In genomic region chr4:155281652-155282051, GRCm38 (mm10) we compare ENCODE assay signal across 10 mouse cellular contexts. TPM values are rescaled to one million over a fixed set of nuclear protein-coding genes. Genes with fewer than 3 reads are reported as not detected.
DNase-seq lines count a peak whose midpoint lies in the region; ATAC-seq and TF ChIP-seq lines count a peak whose summit lies in the region.
"Had no signal": no experiment of that assay in that cellular context is flagged by ENCODE, and none has a peak within 500 bp of the region (broad histone marks: within the 10 kb centered on the region; RNA-seq: fewer than 3 reads in every experiment).

No protein-coding gene starts in this region.

- 0 out of 2 replicates have a peak, but pooled peaks have one; percentile 12 for TF ChIP-seq EP300 in CH12.LX (IDR thresholded peaks at IDR 0.05; ENCODE audit: low read length)

- no peak for DNase-seq in kidney, adult 8-10 months
- DNase-seq in 3134 (ENCODE audit: extremely low read depth, insufficient read length, low spot score) (peak; percentile 65), CH12.LX (ENCODE audit: extremely low read depth) (peak; percentile 51)
- peak; percentile 76 for DNase-seq in layer of hippocampus, adult 9-11 months
- DNase-seq in thymus, adult 2 months, result no peak
- DNase-seq in spleen, adult 18-20 months, result no peak
- DNase-seq: cerebellum, postnatal 14 days had no signal

- no peak overlapping the region for H3K9ac ChIP-seq in kidney, embryonic 15.5 days
- no peak overlapping the region for H3K9ac ChIP-seq in CH12.LX (ENCODE audit: insufficient read depth, low read depth)
- H3K9ac ChIP-seq: hindbrain, embryonic 15.5 days; neural tube, embryonic 12.5 days had no signal

- H3K27me3 ChIP-seq in kidney, embryonic 15.5 days, result no peaks in the 10 kb centered on the region
- peaks cover 39% of the 10 kb centered on the region for H3K27me3 ChIP-seq in CH12.LX (replicated peaks)
- no peaks in the 10 kb centered on the region for H3K27me3 ChIP-seq in thymus, adult 2 months (ENCODE audit: control insufficient read depth, insufficient read depth, low read length)
- H3K27me3 ChIP-seq: hindbrain, embryonic 15.5 days; neural tube, embryonic 12.5 days had no signal

- H3K4me1 ChIP-seq in kidney, embryonic 15.5 days, result peaks cover 60% of the 10 kb centered on the region
- peaks cover 14 to 30% of the 10 kb centered on the region in 2 experiments for H3K4me1 ChIP-seq in CH12.LX (ENCODE audit: control insufficient read depth in 1 of 2, insufficient read depth in 2 of 2)
- H3K4me1 ChIP-seq in thymus, adult 2 months (replicated peaks; ENCODE audit: control insufficient read depth, insufficient read depth, low read length), result 0 out of 2 replicates have a peak, but pooled peaks cover 1% of the 10 kb centered on the region

- TF ChIP-seq POLR2A in CH12.LX (IDR thresholded peaks at IDR 0.05; ENCODE audit: low read depth, low read length), result no peak
- TF ChIP-seq POLR2A in thymus, adult 2 months (IDR thresholded peaks at IDR 0.05; ENCODE audit: control insufficient read depth, extremely low read depth, insufficient read depth, low read length, poor library complexity), result no peak

- in situ Hi-C loops in CH12.LX (cut with MboI; ENCODE audit: low pct_ligation_motif_present, low pct_unique_long_range_greater_than_20kb, low sequenced_read_pairs), result no loop called here

- no peak for TF ChIP-seq CTCF in CH12.LX (conservative IDR thresholded peaks at IDR 0.05 in 1 of 2, IDR thresholded peaks at IDR 0.05 in 1 of 2; ENCODE audit: low read depth in 2 of 2, low read length in 2 of 2)
- TF ChIP-seq CTCF in thymus, adult 2 months (IDR thresholded peaks at IDR 0.05; ENCODE audit: borderline replicate concordance, control insufficient read depth, extremely low read depth, insufficient read depth, low read length, poor library complexity), result no peak

- H3K4me2 ChIP-seq in kidney, embryonic 15.5 days, result no peak overlapping the region
- H3K4me2 ChIP-seq in CH12.LX (ENCODE audit: insufficient read depth, low read depth, poor library complexity, severe bottlenecking), result no peak overlapping the region
- H3K4me2 ChIP-seq: hindbrain, embryonic 15.5 days; neural tube, embryonic 12.5 days had no signal

- no peak for ATAC-seq in kidney, embryonic 15.5 days (replicated peaks; ENCODE audit: low FRiP score)

- H3K79me2 ChIP-seq in CH12.LX (replicated peaks; ENCODE audit: control insufficient read depth, extremely low read depth, insufficient read depth, poor library complexity, severe bottlenecking), result no peaks in the 10 kb centered on the region

- TF ChIP-seq RAD21 in CH12.LX (IDR thresholded peaks at IDR 0.05; ENCODE audit: low read depth, low read length), result no peak

- no peak overlapping the region for H3K4me3 ChIP-seq in kidney, embryonic 15.5 days (replicated peaks)
- no peak overlapping the region for H3K4me3 ChIP-seq in CH12.LX (replicated peaks in 1 of 3; ENCODE audit: low read depth in 2 of 3, low read length in 2 of 3, poor library complexity in 1 of 3)
- no peak overlapping the region for H3K4me3 ChIP-seq in thymus, adult 2 months (ENCODE audit: control insufficient read depth, insufficient read depth, low read length)
- H3K4me3 ChIP-seq: hindbrain, embryonic 15.5 days; neural tube, embryonic 12.5 days had no signal

- H3K27ac ChIP-seq in kidney, embryonic 15.5 days, result peak overlapping the region; percentile 80
- H3K27ac ChIP-seq in CH12.LX (ENCODE audit: insufficient read depth, low read depth), result no peak overlapping the region
- no peak overlapping the region for H3K27ac ChIP-seq in thymus, adult 2 months (ENCODE audit: control insufficient read depth, insufficient read depth, low read length)
- H3K27ac ChIP-seq: hindbrain, embryonic 15.5 days; neural tube, embryonic 12.5 days had no signal

- no peaks in the 10 kb centered on the region for H3K36me3 ChIP-seq in kidney, embryonic 15.5 days
- no peaks in the 10 kb centered on the region for H3K36me3 ChIP-seq in CH12.LX (replicated peaks in 1 of 2; ENCODE audit: control insufficient read depth in 1 of 2, insufficient read depth in 1 of 2, low read length in 1 of 2)
- no peaks in the 10 kb centered on the region for H3K36me3 ChIP-seq in thymus, adult 2 months (ENCODE audit: control insufficient read depth, insufficient read depth, low read length)
- H3K36me3 ChIP-seq: neural tube, embryonic 12.5 days had no signal

- dilution Hi-C loops in CH12.LX (cut with MboI; ENCODE audit: extremely low pct_ligation_motif_present, extremely low pct_unique_long_range_greater_than_20kb, low sequenced_read_pairs), result no loop called here

- no peaks in the 10 kb centered on the region for H3K9me3 ChIP-seq in kidney, embryonic 15.5 days (replicated peaks)
- H3K9me3 ChIP-seq in CH12.LX (replicated peaks; ENCODE audit: low read length), result no peaks in the 10 kb centered on the region
- H3K9me3 ChIP-seq: hindbrain, embryonic 15.5 days; neural tube, embryonic 12.5 days had no signal

- WGBS in kidney, embryonic 15.5 days, result 92% methylated on average over 8 of the region's 8 CpGs
- 86% methylated on average over 8 of the region's 8 CpGs for WGBS in thymus, adult 2 months

TF ChIP-seq in CH12.LX, 34 proteins besides CTCF, POLR2A, EP300 and RAD21:
- TF ChIP-seq ELF1 (IDR thresholded peaks at IDR 0.05; ENCODE audit: low read depth, low read length) (no peak), ZC3H11A (IDR thresholded peaks at IDR 0.05; ENCODE audit: low read depth, low read length) (no peak), ZKSCAN1 (IDR thresholded peaks at IDR 0.05; ENCODE audit: borderline replicate concordance, low read depth, low read length) (no peak), ETS1 (conservative IDR thresholded peaks at IDR 0.05; ENCODE audit: low read depth, low read length) (peak; percentile 27; the same call in 1 of the 2 replicates), CHD1 (IDR thresholded peaks at IDR 0.05; ENCODE audit: low read depth, low read length) (no peak), MEF2A (IDR thresholded peaks at IDR 0.05; ENCODE audit: borderline replicate concordance, low read depth, low read length) (no peak), BHLHE40 (IDR thresholded peaks at IDR 0.05; ENCODE audit: low read depth, low read length) (peak; percentile 31; the same call in 1 of the 2 replicates)

RNA-seq across cellular contexts. Expression of gene Faap20, which starts 32.0 kb away (rescaled TPM):
- 66.2 and 68.8 TPM in 2 replicates for polyA plus RNA-seq in kidney, embryonic 15.5 days (2015; fragmentation: Nextera tagmentation; extraction: Ambion mirVana)
- 42.1 and 45.0 TPM in 2 replicates for total RNA-seq in CH12.LX (2012; rRNA removed)
- total RNA-seq in CH12.LX (2014; rRNA removed), result 24.1 and 31.0 TPM in 2 replicates
- polyA plus RNA-seq in CH12.LX (2012; ENCODE audit: insufficient read length, low read depth), result 35.7 and 36.4 TPM in 2 replicates
- 85.7 and 91.3 TPM in 2 replicates for polyA plus RNA-seq in thymus, adult 2 months (2012; rRNA removed)

RNA-seq across cellular contexts. Expression of gene Ski, which starts 59.3 kb away (rescaled TPM):
- 14.7 and 16.9 TPM in 2 replicates for polyA plus RNA-seq in kidney, embryonic 15.5 days (2015; fragmentation: Nextera tagmentation; extraction: Ambion mirVana)
- 9.9 and 10.1 TPM in 2 replicates for total RNA-seq in CH12.LX (2012; rRNA removed)
- 3.3 and 4.1 TPM in 2 replicates for total RNA-seq in CH12.LX (2014; rRNA removed)
- 14.1 and 17.9 TPM in 2 replicates for polyA plus RNA-seq in CH12.LX (2012; ENCODE audit: insufficient read length, low read depth)
- 70.5 and 79.5 TPM in 2 replicates for polyA plus RNA-seq in thymus, adult 2 months (2012; rRNA removed)

Comparison
In these comparisons a context has a peak if more than half of its experiments do, and no peak if none do; other contexts are left out.
1. DNase-seq: peak in 3134 (single experiment), CH12.LX (single experiment) and layer of hippocampus, adult 9-11 months (single experiment); none in kidney, adult 8-10 months (0 of 2), thymus, adult 2 months (single experiment) and spleen, adult 18-20 months (0 of 2).